Mouse (Mus musculus): Measurements from ENCODE around the gene Fbxl12. TPM values are rescaled to one million over a fixed set of nuclear protein-coding genes. Genes with fewer than 3 reads are reported as not detected.
"Not testable (repeated sequence)": the region's sequence is repeated elsewhere in the genome, so short reads cannot be mapped to it uniquely, and the experiment has no call there.

The Fbxl12 gene
- total RNA-seq, 2 experiments from 2014 or later = 10.1 to 10.2 TPM

- intact Hi-C loops (cut with DNase I) = loop anchor here (5.0 kb wide), 1 partner anchor 272 kb away; no protein-coding TSS in a partner anchor
- no peak for DNase-seq
These were observed 9.3 kb upstream of the Fbxl12 start for GRCm38 (mm10) chr9:20653859-20654258.

DNA sequence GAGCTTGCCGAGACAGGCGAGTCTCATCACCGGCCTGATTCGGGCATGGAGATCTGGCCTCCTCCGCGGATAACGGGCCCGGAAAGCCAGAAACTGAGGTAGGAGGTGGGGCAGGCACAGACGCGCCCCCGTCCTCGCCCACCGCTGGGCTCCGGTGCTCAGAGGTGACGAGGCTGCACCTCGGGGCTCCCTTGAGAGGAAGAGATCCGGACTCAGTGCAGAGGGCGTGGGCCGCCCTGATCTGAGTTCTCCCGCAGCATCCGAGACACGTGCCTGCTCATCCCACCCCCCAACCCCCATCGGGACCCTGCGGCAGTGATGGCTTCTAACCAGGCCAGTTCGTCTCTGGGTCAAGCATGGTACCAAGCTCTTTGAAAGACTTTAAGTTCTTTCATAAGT lies 7.7 kb upstream of the Fbxl12 start:
- no peak for DNase-seq
- intact Hi-C loops (cut with DNase I) = loop anchor here (5.0 kb wide), 1 partner anchor 270 kb away; no protein-coding TSS in a partner anchor

- intact Hi-C loops (cut with DNase I) = loop anchor here (5.0 kb wide), 1 partner anchor 269 kb away; no protein-coding TSS in a partner anchor
- DNase-seq = peak; percentile 96 to 99
These were observed 7.2 kb upstream of the Fbxl12 start, which contains the start of gene Pin1 for GRCm38 (mm10) chr9:20651602-20652259. Pin1 (plus strand) TSS chr9:20652095.

DNA sequence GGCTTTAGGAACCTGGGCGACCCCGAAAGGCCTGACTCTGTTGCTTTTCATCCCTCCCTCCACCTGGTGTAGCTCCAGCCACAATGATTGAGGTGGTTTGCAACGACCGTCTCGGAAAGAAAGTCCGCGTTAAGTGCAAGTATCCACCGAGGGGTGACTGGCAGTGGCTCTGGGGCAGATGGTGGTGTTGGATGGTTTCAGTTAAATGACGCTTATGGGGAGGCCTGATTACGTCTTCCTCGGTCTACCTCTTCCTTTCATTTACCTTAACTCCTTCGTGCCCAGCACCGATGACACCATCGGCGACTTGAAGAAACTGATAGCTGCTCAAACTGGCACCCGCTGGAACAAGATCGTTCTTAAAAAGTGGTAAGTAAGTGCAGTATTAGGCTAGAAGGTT lies 554 bp upstream of the Fbxl12 start:
- intact Hi-C loops (cut with DNase I) = loop anchor here (10.0 kb wide), 1 partner anchor 150 kb away; the partner anchor contains the start of gene Zfp426
- no peak for DNase-seq

GRCm38 (mm10) chr9:20643781-20644180 lies 786 bp downstream of the Fbxl12 start:
- intact Hi-C loops (cut with DNase I) = loop anchor here (2.0 to 10.0 kb wide), 3 partner anchors 35 to 177 kb away; partner anchors contain the start of gene Zfp426
- DNase-seq = no peak

GRCm38 (mm10) chr9:20642896-20643466 lies 1.6 kb downstream of the Fbxl12 start:
- peak; percentile 80 for DNase-seq
- intact Hi-C loops (cut with DNase I) = loop anchor here (2.0 to 10.0 kb wide), 3 partner anchors 34 to 176 kb away; partner anchors contain the start of gene Zfp426

GRCm38 (mm10) chr9:20642101-20642895 lies 2.3 kb downstream of the Fbxl12 start, which contains the start of gene Ubl5:
Ubl5 (plus strand) TSS chr9:20642878.
- intact Hi-C loops (cut with DNase I) = loop anchor here (2.0 to 10.0 kb wide), 3 partner anchors 33 to 175 kb away; partner anchors contain the start of gene Zfp426
- DNase-seq = peak; percentile 70 to 73

DNA sequence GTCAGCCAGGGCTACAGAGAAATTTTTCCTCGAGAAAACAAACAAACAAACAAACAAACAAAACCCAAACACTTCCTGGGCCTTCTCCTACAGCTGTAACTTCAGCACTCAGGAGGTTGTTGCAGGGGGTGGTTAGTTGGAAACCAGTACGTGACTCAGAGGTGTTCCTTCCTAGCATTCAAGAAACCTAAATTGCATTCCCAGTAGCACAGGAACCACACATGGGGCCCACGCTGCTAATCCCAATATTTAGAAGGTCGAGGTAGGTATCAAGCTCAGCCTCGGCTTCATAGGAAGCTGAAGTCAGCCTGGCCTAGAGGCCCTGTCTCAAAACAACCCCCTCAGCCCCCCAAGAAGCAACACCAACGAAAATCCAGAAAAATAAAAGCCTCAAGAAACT lies 3.1 kb downstream of the Fbxl12 start:
- intact Hi-C loops (cut with DNase I) = loop anchor here (10.0 kb wide), 1 partner anchor 147 kb away; the partner anchor contains the start of gene Zfp426

GRCm38 (mm10) chr9:20639486-20639885 lies 5.1 kb downstream of the Fbxl12 start:
- no peak for DNase-seq
- intact Hi-C loops (cut with DNase I) = no loop called here

More for the DNA sequence above, 3.1 kb downstream of the Fbxl12 start:
- no peak for DNase-seq

- no peak for DNase-seq
- intact Hi-C loops (cut with DNase I) = no loop called here
These were observed 6.0 kb downstream of the Fbxl12 start for GRCm38 (mm10) chr9:20638552-20638951.

DNA sequence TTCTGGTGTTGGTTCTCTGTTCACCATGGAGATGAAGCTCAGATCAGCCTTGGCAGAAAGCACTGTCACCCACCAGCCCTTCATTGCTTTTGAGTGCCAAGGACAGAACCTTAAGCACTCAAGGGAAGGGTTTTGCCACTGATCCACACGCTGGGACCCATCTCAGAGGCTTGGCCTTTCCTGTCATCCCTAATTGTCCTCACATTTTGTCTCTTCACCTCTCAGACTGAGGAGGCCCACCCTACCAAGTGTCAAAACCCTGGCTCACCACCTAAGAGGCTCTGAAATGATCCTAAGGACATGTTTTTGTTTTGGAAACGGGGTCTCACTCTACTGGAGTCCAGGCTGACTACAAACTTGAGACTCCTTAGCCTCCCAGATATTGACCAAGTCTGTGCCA lies 7.8 kb downstream of the Fbxl12 start:
- no peak for DNase-seq
- intact Hi-C loops (cut with DNase I) = no loop called here

DNA sequence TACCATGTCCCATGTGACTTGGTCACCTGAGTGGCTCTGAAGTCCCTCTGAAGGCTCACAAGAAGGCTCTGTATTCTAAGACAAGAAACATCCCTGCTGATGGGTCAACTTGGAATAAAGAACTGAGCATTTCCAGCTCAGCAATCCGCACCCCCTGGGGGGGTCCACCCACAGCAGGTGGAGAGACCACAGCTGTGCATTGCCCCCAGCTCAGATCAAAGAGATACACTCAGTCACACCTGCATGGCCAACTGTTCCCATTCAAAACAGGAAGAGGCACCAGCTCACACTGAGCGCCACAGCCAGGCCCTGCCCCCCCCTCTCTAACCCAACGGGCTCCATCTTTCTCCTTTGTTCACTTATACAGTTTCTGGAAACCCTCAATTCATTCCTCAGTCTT lies 8.3 kb downstream of the Fbxl12 start:
- DNase-seq = no peak
- intact Hi-C loops (cut with DNase I) = no loop called here

GRCm38 (mm10) chr9:20635676-20636075 lies 8.9 kb downstream of the Fbxl12 start:
- DNase-seq; intact Hi-C loops (cut with DNase I): not testable (repeated sequence)

DNA sequence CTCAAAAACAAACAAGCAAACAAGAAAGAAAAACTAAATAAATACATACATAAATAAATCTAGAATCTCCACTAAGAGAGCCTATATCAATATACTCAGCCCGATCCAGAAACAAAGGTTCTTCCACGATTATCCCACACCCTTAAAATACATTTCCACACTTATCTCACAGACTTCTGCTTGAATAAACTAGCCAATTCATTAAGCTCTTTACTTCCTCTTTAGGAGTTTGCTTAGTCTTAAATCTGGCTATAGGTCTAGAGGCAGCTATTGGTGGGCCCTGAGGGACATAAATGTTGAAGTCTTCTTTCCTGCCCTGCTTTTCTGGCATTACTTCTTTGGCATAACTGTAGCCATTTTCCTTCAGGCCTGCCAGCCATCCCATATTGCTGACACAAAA lies 13.2 kb downstream of the Fbxl12 start:
- intact Hi-C loops (cut with DNase I) = no loop called here
- no peak for DNase-seq

- intact Hi-C loops (cut with DNase I) = no loop called here
- no peak for DNase-seq
These were observed 27.9 kb downstream of the Fbxl12 start for GRCm38 (mm10) chr9:20616685-20617084.

DNA sequence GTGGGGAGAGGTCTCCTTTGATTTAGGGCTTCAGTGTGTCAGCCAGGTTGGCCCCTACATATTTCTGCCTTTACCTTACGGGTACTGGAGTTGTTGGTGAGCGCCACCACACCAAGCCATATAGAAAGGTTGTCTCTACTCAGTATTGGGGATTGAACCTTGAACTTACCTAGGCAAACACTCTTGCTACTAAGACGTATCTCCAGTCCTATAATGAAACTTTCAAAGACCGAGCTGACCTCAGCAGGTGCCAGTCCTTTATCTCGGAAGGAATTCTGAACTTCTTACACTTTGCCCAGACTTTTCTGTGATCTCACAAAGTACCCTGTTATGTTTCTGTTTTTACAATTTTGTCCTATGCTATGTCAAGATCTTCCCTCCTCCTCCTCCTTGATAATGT lies 32.6 kb downstream of the Fbxl12 start:
- no peak for DNase-seq
- intact Hi-C loops (cut with DNase I) = no loop called here

- intact Hi-C loops (cut with DNase I) = loop anchor here (2.0 kb wide), 1 partner anchor 33 kb away; the partner anchor contains the start of gene Ubl5
- no peak for DNase-seq
These were observed 34.6 kb downstream of the Fbxl12 start for GRCm38 (mm10) chr9:20609831-20610464.

DNA sequence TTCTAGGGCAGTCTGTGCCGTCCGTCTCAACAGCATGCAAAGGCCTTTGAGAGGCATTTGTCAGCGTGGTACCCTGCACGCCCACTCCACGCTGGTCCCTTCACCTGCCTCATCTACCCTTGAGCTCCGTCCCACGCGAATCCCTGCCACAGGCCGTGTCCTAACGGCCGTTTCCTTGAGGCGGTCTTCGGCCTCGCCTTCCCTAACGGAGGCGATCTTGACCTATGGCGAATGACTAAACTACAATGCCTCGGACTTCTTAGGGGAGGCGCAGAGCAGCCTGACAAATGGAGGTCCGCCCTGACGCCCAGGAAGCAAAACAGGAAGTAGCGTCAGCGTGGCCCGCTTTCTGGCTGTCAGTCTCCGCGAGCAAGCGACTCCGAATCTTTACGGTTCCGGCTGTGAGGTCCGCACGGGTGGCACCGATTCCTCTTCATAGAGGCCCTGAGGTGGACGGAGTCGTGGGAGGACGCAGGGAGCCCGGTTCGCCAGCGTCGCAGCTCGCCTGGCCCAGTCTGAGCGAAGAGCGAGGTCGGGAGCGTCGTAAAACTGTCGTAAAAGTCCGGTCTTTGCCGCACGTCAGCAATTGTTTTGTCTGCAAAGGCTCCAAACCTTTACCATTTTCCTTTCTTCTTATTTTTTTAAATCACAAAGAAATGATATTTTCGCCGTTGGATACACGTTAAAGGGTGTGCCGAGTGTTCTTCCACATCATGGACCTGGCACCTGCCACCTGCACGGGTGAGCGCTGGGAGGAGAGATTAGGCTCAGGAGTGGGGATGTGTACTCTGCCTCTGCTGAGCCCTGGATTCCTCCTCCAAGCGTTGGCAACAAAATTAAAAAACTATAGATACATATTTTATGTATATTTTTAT lies 37.2 kb downstream of the Fbxl12 start:
- intact Hi-C loops (cut with DNase I) = loop anchor here (2.0 kb wide), 2 partner anchors 27 to 57 kb away; partner anchors contain the start of gene Zfp846
- peak; percentile 84 to 96 for DNase-seq

GRCm38 (mm10) chr9:20606269-20606668 lies 38.3 kb downstream of the Fbxl12 start:
- no peak for DNase-seq
- intact Hi-C loops (cut with DNase I) = loop anchor here (2.0 kb wide), 2 partner anchors 25 to 55 kb away; partner anchors contain the start of gene Zfp846

Measured in heart, postnatal 36 days (tissue).